Mouse (Mus musculus) liver, embryonic 14.5 days (tissue): ENCODE results near the gene Urm1. TPM values are rescaled to one million over a fixed set of nuclear protein-coding genes. Genes with fewer than 3 reads are reported as not detected.

Source experiments
- ATAC-seq: fragments of 200-750 bp; cut with Nextera tagmentation; 2 replicates; pipeline ENCODE4 v1.8.0; 2017; ENCODE audit warnings: moderate number of reproducible peaks, mild to moderate bottlenecking, moderate library complexity; ENCODE audit not compliant: insufficient read depth
- DNase-seq, 3 experiments: peaks; one replicate each; pipeline ENCODE4 v3.0.0-alpha.2; 2012 to 2013; ENCODE audit warnings: low read depth in 3 of 3, low spot score in 3 of 3
- H3K27ac ChIP-seq: fragments of 300-500 bp; sonication (generic); 2 replicates; pipeline ENCODE4 v1.5.1; 2014; ENCODE audit warnings: moderate library complexity, mild to moderate bottlenecking, control low read depth, inconsistent platforms
- H3K27me3 ChIP-seq: fragments of 300-500 bp; sonication (generic); 2 replicates; pipeline ENCODE4 v1.6.1; 2014; ENCODE audit warnings: mild to moderate bottlenecking, low read length, moderate library complexity; ENCODE audit not compliant: control insufficient read depth, insufficient read depth
- H3K36me3 ChIP-seq: fragments of 300-500 bp; sonication (generic); replicated peaks from 2 replicates; pipeline ENCODE4 v1.6.1; 2014; ENCODE audit warnings: low read depth; ENCODE audit not compliant: control insufficient read depth, insufficient read depth
- H3K4me1 ChIP-seq, 2 experiments: fragments of 200-500 bp in 1 of 2; fragments of 300-500 bp in 1 of 2; sonication (generic) in 1 of 2; replicated peaks; 2 replicates each; pipeline ENCODE4 v1.6.1; 2012 to 2014; ENCODE audit warnings: antibody characterized with exemption in 1 of 2, inconsistent platforms in 1 of 2, low read length in 1 of 2; ENCODE audit not compliant: control insufficient read depth in 2 of 2, insufficient read depth in 2 of 2
- H3K4me2 ChIP-seq: fragments of 300-500 bp; sonication (generic); 2 replicates; pipeline ENCODE4 v1.6.1; 2014; ENCODE audit warnings: low read depth, mild to moderate bottlenecking, control low read depth, moderate library complexity
- H3K4me3 ChIP-seq, 2 experiments: fragments of 200-500 bp in 1 of 2; fragments of 300-500 bp in 1 of 2; sonication (generic) in 1 of 2; 2 replicates each; pipeline ENCODE4 v1.5.1; 2012 to 2014; ENCODE audit warnings: low read depth in 2 of 2, low read length in 2 of 2, mild to moderate bottlenecking in 2 of 2, control low read depth in 1 of 2, inconsistent platforms in 1 of 2, moderate library complexity in 1 of 2; ENCODE audit not compliant: insufficient read depth in 1 of 2
- H3K9ac ChIP-seq: fragments of 300-500 bp; sonication (generic); replicated peaks from 2 replicates; pipeline ENCODE4 v1.6.1; 2014; ENCODE audit warnings: mild to moderate bottlenecking, control low read depth, moderate library complexity
- H3K9me3 ChIP-seq: fragments of 300-500 bp; sonication (generic); 2 replicates; pipeline ENCODE4 v1.6.1; 2016; ENCODE audit warnings: low read length, mixed read lengths; ENCODE audit not compliant: control insufficient read depth
- CTCF ChIP-seq: IDR thresholded peaks from 2 replicates; pipeline ENCODE4 v1.5.1; 2016; ENCODE audit warnings: antibody characterized with exemption, low read depth, control low read depth
- EP300 ChIP-seq: IDR thresholded peaks from 2 replicates; pipeline ENCODE4 v1.6.1; 2016; ENCODE audit warnings: antibody characterized with exemption, low read depth
- WGBS: fragments of 180-500 bp; shearing (Covaris S2); extraction: QIAGEN DNeasy Blood & Tissue Kit; methylation state at CpG from one replicate; pipeline ENCODE4 v1.1.7; 2014; ENCODE audit not compliant: insufficient replicate concordance; 5-methylcytosine and 5-hydroxymethylcytosine counted together
- polyA plus RNA-seq, 2 experiments: library from polyadenylated mRNA; depleted of rRNA in 1 of 2; stranded (reverse) in 1 of 2; unstranded in 1 of 2; fragments of >200 nt; fragmentation: Nextera tagmentation in 1 of 2; extraction: Ambion mirVana in 1 of 2; gene quantifications; 2 replicates each; pipeline versions ENCODE4 v1.2.1 to v1.2.3; 2012 to 2014

The Urm1 gene
- polyA plus RNA-seq, 2 experiments: 7.4 to 17.7 TPM

- no peak for TF ChIP-seq CTCF
- no peak for TF ChIP-seq EP300
- WGBS: 39% methylated on average over 19 of the region's 19 CpGs
- Histone ChIP-seq H3K4me1 (no peaks in the 10 kb centered on the region), H3K4me3 (no peak overlapping the region), H3K4me2 (no peak overlapping the region), H3K27me3 (no peaks in the 10 kb centered on the region), H3K27ac (no peak overlapping the region), H3K9me3 (no peaks in the 10 kb centered on the region), H3K36me3 (no peaks in the 10 kb centered on the region), H3K9ac (no peak overlapping the region)
- DNase-seq: no peak
- no peak for ATAC-seq
Measured at GRCm38 (mm10) chr2:29856451-29857260, 36.8 kb downstream of the Urm1 start.

- TF ChIP-seq EP300: no peak
- 0 out of 2 replicates have a peak, but pooled peaks have one; percentile 7 for TF ChIP-seq CTCF
- no peak overlapping the region for H3K4me3 ChIP-seq
- no peak for DNase-seq
- ATAC-seq: no peak
- no peaks in the 10 kb centered on the region for H3K27me3 ChIP-seq
- no peak overlapping the region for H3K4me2 ChIP-seq
- H3K27ac ChIP-seq: no peak overlapping the region
- WGBS: 44% methylated on average over 2 of the region's 2 CpGs
- no peaks in the 10 kb centered on the region for H3K9me3 ChIP-seq
- no peaks in the 10 kb centered on the region for H3K36me3 ChIP-seq
- no peak overlapping the region for H3K9ac ChIP-seq
- no peaks in the 10 kb centered on the region for H3K4me1 ChIP-seq
Measured at GRCm38 (mm10) chr2:29857341-29857740, 37.5 kb downstream of the Urm1 start.

GRCm38 (mm10) chr2:29857967-29858366, 38.1 kb downstream of the Urm1 start:
- Histone ChIP-seq H3K4me2 (no peak overlapping the region), H3K9me3 (no peaks in the 10 kb centered on the region), H3K27me3 (no peaks in the 10 kb centered on the region), H3K27ac (no peak overlapping the region), H3K4me3 (no peak overlapping the region), H3K4me1 (no peaks in the 10 kb centered on the region), H3K36me3 (no peaks in the 10 kb centered on the region), H3K9ac (no peak overlapping the region)
- DNase-seq (no peak), ATAC-seq (no peak)
- TF ChIP-seq EP300 (no peak), CTCF (no peak)
- WGBS: 72% methylated on average over 5 of the region's 5 CpGs

- Histone ChIP-seq H3K9me3 (no peaks in the 10 kb centered on the region), H3K4me1 (no peaks in the 10 kb centered on the region), H3K27me3 (no peaks in the 10 kb centered on the region), H3K4me3 (no peak overlapping the region), H3K36me3 (no peaks in the 10 kb centered on the region), H3K27ac (no peak overlapping the region), H3K9ac (no peak overlapping the region), H3K4me2 (no peak overlapping the region)
- DNase-seq (peak in 2 of 3 experiments; percentile 10 to 16), ATAC-seq (no peak)
- 9% methylated on average over 5 of the region's 5 CpGs for WGBS
- TF ChIP-seq EP300: no peak
- peak; percentile 76 for TF ChIP-seq CTCF
Measured at GRCm38 (mm10) chr2:29858748-29859473, 39.0 kb downstream of the Urm1 start.

GRCm38 (mm10) chr2:29865125-29865524, 45.2 kb downstream of the Urm1 start:
- Histone ChIP-seq H3K36me3 (no peaks in the 10 kb centered on the region), H3K9ac (no peak overlapping the region), H3K9me3 (no peaks in the 10 kb centered on the region), H3K4me2 (no peak overlapping the region), H3K27ac (no peak overlapping the region), H3K27me3 (no peaks in the 10 kb centered on the region), H3K4me3 (no peak overlapping the region), H3K4me1 (peaks cover 2 to 3% of the 10 kb centered on the region in 2 experiments)
- 54% methylated on average over 4 of the region's 4 CpGs for WGBS
- DNase-seq (no peak), ATAC-seq (no peak)
- TF ChIP-seq CTCF: no peak
- no peak for TF ChIP-seq EP300
